Mouse (Mus musculus) adrenal gland, adult 18-20 months (tissue): ENCODE data around the gene Teddm3. TPM values are rescaled to one million over a fixed set of nuclear protein-coding genes. Genes with fewer than 3 reads are reported as not detected.
"Not testable (repeated sequence)": the region's sequence is repeated elsewhere in the genome, so short reads cannot be mapped to it uniquely, and the experiment has no call there.

ENCODE experiments used
- DNase-seq, 2 experiments: peaks; one replicate each; pipeline ENCODE4 v3.0.0; 2021 to 2022; ENCODE audit warnings: low spot score in 2 of 2
- long read RNA-seq, 2 experiments: library from polyadenylated mRNA; stranded (forward); transcript quantifications; one replicate each; pipeline ENCODE4 v2.0.0; 2021
- total RNA-seq, 2 experiments: library from RNA; stranded (reverse); gene quantifications; 1 replicate in 1 of 2; 2 replicates in 1 of 2; pipeline ENCODE4 v1.2.3; 2021

Teddm3 gene
- total RNA-seq, result under 1 TPM in 1 of 2 experiments, not detected in 1; 0.30 TPM
- long read RNA-seq, experiment 1, result 0 reads
- long read RNA-seq, experiment 2, result 0 reads

DNA sequence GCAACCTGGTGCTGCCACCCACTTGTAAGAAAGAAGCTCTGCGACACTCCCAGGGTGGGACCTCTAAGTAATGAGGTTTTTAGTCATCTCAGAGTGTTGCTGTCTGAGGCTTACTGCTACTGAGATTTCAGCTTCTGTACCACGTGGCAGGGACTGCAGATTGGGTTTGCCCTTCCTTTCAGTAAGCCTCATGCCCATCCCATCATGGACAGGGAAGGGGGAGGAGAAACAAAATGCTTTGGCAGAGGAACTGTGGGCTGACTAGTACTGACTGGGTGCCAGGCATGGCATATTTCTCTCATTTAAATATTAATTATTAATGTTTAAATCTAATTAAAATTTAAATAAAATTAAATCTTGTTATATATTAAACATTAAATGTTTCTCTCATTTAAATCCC lies at the start of gene Teddm3:
TSS of gene Teddm3 (minus strand) at position 101 of the 400 bp plus-strand sequence.
- DNase-seq, result not testable (repeated sequence)

DNA sequence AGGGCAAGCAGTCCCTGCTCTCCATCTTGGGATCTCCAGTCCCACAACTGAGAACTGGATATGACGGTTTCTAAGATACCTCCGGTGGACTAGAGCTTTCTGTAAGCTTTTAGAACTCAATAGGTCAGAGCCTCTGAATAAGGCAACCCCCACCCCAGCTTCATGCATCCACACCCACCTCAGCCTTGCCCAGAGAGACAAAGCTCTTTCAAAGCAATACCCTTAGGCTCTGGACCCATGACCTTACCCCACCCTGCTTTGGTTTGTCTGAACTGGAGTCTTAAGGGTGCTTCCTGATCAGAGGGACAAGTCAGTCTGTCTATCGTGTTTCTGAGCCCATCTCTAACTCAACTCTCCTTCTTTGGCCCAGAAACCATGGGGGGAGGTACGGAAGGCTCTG lies 48.9 kb upstream of the Teddm3 start:
- no peak for DNase-seq

DNA sequence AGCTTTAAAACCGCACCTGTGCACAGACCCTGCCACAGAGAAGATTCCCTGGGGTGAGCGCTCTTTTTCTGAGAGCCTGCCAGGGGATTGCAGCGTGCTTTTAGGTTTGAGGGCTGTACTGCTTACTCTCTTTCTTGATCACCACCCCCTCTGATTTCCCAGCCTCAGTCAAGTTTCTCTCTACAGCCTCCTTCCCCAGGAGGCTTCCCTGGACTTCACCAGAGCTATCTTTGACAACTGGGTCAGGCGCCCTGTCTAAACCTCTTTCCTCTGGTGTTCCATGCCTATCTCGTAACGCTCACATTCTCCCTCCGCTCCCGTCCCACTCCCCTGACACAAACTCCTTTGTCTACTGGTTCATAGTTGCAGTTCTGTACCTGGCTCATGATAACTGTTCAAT lies 45.6 kb upstream of the Teddm3 start:
- DNase-seq, result no peak

DNA sequence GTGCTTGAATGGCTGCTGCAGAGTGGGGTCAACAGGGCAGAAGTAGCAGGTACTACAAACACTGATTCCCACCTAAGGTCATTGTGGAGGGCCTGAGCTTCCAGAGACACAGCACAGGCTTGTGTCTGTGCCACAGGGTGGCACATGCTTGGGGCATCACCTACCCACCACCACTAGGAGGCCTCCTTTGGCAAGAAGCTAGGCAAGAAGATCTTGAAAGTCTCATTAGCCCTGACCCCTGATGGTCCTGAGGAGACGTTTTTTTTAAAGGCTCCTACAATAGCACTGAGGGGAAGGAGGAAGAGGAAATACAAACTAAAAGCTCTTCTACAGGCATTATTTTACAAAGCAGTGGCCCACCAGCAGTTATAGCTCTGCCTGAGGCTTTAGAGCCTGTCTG lies 44.7 kb upstream of the Teddm3 start:
- DNase-seq, result no peak

DNA sequence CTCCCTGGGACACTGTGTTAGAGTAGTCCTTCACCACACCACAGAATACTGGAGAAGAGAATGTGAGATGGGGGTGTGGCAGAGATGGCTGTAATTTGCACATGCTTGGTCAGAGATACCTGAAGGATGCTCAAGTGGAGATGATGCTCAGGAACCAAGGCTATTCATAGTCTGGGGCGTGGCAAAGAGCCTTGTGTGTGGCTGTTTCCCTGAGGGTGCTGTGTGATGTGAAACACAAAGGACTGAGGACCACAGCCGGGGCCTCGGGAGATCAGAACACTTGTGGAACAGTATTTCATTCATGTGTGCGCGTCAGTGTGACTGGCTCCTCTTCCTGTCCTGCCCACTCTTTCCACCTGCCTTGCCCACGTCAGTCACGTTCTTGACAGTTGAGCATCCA lies 44.2 kb upstream of the Teddm3 start:
- no peak for DNase-seq

DNA sequence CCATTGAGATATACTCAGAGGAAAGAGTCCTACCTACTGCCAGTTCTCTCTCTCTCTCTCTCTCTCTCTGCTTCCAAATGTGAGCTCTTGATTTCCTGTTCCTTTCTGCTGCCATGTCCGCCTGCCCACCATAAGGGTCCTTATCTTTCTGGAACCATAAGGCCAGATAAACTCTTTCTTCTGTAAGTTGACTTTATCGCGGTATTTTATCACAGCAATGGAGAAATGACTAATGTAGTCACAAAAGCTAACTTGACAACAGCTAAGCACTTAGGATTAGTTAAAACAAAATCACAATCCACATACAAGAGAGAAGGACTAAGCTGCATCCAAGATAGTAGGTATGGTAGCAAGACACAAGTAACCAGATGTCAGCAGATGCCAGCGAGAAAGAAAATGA lies 43.7 kb upstream of the Teddm3 start:
- DNase-seq, result no peak

DNA sequence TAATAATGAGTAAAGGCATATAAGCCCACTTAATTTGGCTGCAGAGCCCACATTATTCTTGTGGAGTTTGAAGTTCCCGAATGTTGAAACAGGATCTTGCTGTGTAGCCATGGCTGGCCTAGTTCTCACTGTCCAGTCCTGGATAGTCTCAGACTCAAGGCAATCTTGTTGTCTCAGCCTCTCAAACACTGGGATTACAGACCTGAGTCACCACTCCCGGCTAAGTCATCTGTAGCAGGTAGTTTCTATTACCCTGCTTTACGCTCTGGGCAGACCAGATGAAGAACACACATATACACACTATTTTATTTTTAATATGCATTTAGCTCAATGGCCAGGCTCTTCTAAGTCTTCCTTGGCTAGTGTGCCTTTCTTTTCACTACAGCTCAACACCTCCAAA lies 42.8 kb upstream of the Teddm3 start:
- no peak for DNase-seq

DNA sequence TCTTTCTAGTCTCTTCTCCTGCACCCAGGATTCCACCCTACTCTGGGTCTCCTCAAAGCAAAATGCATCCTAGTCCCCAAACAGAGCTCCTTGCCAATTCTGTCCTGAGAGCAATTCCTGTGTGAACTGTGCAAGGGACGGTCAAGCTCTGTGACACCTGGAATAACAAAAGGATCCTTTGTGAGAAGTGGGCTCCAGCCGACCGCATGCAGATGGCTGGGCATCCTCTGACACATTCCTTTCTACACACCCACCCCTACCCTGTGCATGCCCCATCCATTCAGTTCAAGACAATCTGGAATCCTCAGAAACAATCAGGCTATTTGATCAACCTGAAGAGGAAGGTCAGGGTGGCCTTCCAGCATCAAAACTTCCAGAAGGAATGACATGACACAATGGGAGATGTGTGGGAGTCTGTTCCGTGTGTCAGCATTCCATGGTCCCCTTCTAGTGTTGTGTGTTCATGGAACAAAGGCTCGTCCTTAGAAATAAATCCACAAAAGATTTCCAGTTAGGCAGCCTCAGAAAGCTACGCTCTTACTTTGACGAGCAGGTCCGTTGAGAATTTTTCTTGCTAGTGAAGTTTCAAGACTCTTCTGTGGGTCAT lies 41.6 kb upstream of the Teddm3 start:
- DNase-seq, result no peak

DNA sequence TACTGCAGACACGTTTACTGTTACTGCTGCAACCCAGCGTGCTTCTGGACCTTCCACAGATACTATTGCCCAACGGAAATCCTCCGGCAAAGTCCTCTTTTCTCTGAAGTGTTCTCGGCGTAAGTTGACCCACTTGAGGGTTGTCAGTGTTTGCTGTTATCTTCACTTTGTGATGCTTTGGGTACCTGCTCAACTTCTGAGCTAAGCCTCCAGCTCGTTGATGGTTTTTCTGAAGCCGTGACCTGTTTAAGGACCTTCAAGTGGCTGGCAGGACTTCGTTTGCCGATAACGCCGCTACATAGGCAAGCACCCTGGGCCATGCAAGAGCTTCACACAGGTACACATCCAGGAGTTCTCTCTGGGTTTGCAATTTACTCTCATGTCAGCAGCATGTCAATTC lies 40.4 kb upstream of the Teddm3 start:
- DNase-seq, result no peak

DNA sequence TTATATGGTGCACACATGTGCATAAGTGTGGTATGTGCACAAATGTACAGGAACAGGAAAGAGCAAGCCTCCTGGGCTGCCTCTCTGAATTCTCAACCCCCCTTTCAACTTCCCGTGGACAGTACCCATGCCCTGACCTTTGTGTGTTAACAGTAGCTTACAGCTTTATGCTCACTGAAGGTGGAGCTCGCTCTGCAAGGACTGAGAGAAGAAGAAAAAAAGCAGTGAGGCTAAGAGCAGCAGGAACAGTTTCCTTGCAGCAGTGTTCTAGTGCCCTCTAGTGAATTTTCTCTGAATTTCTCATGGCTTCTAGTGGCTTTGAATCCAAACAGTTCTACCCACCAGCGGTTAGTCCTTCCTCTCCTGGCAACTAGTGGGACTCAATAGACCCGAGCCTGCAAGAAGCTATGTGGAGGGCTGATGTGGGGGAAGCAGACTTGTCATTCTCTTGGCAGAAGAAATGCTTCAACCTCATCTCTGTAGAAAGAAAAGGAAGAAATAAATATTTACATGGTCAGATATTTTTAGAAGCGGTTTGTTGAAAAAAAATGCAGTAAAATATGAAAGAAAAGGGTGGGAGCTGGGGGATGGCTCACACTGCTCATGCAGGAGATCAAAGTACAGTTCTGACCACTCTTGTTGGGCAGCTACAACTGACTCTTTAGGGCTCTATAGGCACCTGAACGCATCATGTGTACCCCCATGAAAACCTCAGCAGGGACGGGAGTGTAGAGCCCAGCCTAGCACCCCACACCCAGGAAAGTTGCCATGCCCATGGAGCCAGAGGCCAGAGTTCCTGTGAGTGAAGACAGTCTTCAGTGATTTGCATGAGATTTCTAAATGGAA lies 38.9 kb upstream of the Teddm3 start:
- DNase-seq, result no peak

DNA sequence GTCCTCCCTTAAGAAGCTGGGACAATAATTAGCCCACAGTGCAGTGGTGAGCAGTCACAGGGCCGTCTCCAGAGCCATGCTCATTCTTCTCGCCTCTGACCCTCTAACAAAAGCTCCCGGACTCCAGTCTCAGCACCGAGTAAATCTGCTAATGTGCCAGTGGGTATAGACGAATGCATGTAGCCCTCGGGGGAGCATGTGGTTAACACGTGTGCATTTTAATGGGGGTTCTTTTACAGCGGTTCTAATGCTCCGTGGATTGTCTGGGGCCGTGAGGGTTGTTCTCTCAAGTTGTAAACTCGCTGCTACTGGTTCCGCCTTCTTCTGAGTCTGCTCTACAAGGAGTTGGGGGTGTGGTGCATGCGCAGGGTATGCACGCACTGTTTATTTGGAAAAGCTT lies 37.8 kb upstream of the Teddm3 start:
- no peak for DNase-seq

DNA sequence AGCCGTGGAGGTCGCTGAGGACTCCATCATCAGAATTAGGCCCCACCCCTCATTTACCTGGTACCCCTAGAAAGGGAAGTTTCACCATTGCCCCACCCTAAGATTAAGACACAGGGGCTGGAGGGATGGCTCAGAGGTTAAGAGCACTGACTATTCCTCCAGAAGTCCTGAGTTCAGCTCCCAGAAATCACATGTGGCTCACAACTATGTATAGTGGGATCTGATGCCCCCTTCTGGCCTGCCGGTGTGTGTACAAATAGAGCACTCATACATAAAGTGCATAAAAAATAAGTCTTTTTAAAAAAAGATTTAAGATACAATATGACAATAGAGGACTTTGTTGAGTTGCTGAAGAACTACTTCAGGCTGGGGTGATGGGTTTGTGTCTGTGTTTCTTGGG lies 34.5 kb upstream of the Teddm3 start:
- DNase-seq, result no peak

DNA sequence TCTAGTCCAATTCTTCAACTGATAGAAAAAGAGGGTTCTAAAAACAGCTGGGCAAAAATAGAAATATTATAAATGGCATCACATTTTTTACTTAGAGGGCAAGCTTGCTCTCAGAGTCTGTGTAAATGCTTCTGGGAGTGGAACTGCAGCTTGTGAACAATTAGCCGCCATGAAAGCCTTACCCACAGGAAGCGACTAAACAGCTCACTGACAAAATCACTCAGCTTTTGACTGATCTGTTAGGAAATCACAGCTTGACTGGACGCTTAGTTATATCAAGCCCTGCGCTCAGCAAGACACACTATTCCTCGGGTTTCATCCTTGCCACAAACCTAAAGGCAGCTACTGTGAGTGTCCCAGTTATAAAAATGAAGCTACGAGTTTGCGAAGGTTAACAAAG lies 33.8 kb upstream of the Teddm3 start:
- no peak for DNase-seq

DNA sequence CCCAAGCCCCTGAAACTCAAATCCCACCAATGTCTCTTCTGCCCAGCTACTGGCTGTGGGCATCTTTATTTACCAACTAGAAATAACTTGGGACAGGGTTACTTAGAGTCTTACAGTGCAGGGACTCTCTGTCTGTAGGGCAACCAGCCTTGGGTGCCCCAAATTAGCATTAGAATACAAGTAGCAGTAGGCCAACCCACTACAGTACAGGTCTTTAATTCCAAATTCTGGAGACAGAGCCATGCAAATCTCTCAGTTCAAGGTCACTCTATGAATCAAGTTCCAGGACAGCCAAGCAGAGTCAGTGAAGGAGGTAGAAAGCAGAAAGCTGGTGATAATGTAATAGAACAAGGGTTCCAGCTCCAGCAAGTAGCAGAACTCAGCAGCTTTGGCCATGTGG lies 30.9 kb upstream of the Teddm3 start:
- no peak for DNase-seq

DNA sequence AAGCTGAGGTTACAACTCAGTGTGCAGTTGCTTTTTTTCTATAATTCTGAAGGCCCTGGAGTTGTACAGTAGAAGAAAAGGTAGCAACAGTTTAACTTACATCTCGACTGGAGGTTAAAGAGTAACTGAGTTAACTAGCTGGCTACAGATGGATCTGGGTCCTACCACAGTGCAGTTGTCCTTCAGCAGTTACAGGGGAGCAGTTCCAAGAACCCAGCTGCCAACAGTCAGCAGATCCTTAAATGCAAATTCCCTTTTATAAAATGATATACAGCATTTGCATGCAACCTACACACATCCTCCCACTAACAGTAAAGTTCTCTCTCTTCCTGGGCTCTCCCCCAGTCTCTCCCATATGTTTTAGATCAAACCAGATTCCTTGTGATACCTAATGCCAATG lies 28.3 kb upstream of the Teddm3 start:
- no peak for DNase-seq

DNA sequence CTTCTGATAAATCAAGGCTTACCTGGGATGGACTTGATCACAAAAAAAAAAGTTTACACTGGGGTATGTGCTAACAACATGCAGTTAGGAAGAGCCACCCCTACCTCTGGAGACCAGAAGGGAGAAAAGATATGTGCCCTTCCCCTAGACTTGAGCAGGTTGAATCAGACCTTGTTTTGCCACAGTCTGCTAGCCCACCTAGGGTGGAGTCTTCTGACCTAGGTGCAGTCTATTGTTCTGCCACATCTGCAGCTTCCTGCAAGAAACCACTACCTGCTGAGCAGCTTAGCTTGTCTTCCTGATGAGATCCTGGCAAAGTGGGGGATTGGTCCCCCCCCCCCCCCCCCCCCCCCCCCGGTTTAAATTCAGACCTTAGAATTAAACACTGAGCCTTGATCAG lies 21.4 kb upstream of the Teddm3 start:
- no peak for DNase-seq

DNA sequence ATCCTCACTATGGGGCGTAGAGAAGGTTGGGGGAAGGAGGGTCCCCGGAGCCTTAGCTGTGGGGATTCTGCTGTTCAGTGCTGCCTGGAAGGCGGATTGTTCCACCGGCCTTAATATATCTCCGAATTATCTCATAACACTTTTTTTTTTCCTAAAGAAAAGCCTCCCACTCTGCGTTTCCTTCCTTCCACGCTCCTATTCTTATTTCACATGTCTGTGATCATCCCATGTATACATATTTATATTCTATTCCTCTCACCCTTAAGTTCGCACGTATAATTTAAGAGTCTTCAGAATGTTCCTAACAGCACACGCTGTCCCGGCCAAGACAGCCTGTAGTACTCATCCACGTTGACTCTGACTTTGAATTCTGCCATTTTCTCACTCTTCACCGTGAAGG lies 14.9 kb upstream of the Teddm3 start:
- DNase-seq, result no peak

DNA sequence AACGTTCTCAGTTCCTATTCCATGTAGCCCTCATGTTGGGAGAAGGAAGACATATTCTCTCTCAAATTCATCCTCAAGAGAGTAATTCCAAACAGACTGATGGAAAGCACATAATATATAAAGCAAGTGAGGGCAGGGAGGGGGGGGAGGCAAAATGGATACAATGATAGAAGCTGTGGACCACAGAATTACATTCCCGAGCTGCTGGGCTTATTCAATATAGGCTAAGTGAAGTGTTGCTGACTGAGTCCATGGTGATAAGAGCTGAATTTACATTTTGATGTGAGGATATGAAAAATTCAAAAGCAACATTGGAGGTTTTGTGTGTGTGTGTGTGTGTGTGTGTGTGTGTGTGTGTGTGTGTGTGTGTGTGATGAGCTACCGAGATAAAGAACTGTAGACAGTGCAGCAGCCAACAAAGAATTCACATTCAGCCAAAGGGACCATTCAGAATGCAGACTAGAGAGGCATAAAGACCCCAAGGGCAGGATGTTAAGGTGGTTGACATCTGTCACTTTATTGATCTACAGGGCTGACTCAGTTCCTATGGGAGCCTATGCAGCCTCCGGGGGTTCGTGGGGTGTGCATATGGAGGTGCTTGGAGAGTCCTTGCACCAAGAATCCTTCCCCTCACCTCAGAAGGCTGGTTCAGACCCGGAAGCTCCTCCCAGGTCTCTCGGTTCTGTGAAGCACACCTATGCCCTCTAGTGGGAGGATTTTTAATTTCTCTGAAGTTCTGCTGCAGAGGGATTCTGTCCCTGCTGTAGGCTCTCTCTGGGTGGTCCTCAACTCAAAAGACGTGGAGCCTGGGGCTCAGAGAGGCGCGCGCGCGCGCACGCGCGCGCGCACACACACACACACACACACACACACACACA lies 11.8 kb upstream of the Teddm3 start:
- not testable (repeated sequence) for DNase-seq

DNA sequence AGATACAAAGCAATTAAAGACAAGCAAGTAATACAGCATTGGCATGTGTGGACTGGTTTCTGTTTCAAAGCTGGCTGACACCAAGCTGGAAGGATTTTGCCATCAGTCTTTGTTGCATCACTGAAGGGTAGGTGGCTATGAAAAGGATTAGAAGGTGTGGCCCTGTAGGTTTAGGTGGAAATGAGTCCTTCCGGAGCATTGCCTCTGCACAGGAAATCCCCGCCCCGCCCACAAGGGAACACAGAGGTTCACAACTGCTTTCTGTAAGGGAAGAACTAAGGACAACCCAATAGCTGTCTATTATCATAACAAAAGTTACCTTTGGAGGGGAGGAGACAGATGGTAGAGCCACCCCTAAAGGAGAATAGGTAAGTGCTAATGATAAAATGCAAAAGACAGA lies 9.6 kb upstream of the Teddm3 start:
- not testable (repeated sequence) for DNase-seq

DNA sequence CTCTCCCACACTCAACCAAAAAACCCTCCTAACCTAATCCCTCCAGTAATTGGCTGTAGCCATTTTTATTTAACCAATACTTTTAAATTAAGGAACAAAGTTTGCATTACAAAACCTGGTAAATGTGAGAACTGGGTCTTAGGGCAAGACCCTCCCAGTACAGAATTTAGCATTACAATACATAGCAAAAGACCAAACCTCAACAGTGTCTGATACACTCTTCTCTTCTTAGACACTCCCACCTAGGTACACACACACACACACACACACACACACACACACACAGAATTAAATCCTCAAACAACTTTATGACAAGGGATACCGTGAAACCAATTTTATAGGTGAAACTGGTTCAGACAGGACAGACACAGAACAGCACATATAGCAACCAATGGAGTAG lies 5.4 kb upstream of the Teddm3 start:
- not testable (repeated sequence) for DNase-seq

DNA sequence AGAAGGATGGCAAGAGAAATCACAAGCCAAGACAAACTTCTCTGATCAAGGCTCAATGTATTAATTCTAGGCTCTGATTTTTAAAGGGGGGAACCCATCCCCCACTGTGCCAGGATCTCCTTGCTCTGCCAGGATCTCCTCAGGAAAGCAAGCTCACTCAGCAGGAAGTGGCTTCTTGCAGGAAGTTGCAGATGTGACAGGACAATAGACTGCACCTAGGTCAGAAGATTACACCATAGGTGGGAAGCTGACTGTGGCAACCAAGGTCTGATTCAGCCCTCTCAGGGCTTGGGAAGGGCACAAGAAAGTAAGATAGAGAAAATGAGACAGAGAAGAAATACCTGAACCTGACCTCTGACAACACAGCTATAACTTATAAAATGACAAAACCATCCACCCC lies 2.5 kb upstream of the Teddm3 start:
- not testable (repeated sequence) for DNase-seq
